Mouse (Mus musculus): Measurements from ENCODE around the gene Pstpip1. TPM values are rescaled to one million over a fixed set of nuclear protein-coding genes. Genes with fewer than 3 reads are reported as not detected.
A peak's percentile ranks its signal among the peaks of the same experiment; 100 is the strongest.

The Pstpip1 gene
- 1 to 10 TPM; 2.9 to 3.5 TPM for total RNA-seq (2021)
- long read RNA-seq, experiment 1, partial matches to known transcripts = 0 of 5 reads
- long read RNA-seq, experiment 1, other reads (novel, unspliced or antisense) = 3 of 5 reads
- long read RNA-seq, experiment 2, partial matches to known transcripts = 1 of 3 reads
- long read RNA-seq, experiment 2, other reads (novel, unspliced or antisense) = 1 of 3 reads

GRCm38 (mm10) chr9:56089778-56090520 lies at the start of gene Pstpip1:
Pstpip1 (plus strand) TSS chr9:56089962.
- peak; percentile 70 to 72 for DNase-seq (ENCODE audit: low spot score in 2 of 2)

- DNase-seq (ENCODE audit: low spot score in 2 of 2) = peak; percentile 96
Measured at GRCm38 (mm10) chr9:56041372-56042180, 48.2 kb upstream of the Pstpip1 start, which contains the start of gene Rcn2. Rcn2 (plus strand) TSS chr9:56041845.

- no peak for DNase-seq (ENCODE audit: low spot score in 2 of 2)
Measured at GRCm38 (mm10) chr9:56042181-56042621, 47.6 kb upstream of the Pstpip1 start.

GRCm38 (mm10) chr9:56053796-56054195 lies 36.0 kb upstream of the Pstpip1 start:
- DNase-seq (ENCODE audit: low spot score in 2 of 2) = peak in 1 of 2 experiments; percentile 44

GRCm38 (mm10) chr9:56056147-56056546 lies 33.6 kb upstream of the Pstpip1 start:
- no peak for DNase-seq (ENCODE audit: low spot score in 2 of 2)

GRCm38 (mm10) chr9:56062336-56062735 lies 27.4 kb upstream of the Pstpip1 start:
- DNase-seq (ENCODE audit: low spot score in 2 of 2) = no peak

- no peak for DNase-seq (ENCODE audit: low spot score in 2 of 2)
Measured at GRCm38 (mm10) chr9:56065011-56065410, 24.8 kb upstream of the Pstpip1 start.

- DNase-seq (ENCODE audit: low spot score in 2 of 2) = no peak
Measured at GRCm38 (mm10) chr9:56067964-56068363, 21.8 kb upstream of the Pstpip1 start.

- DNase-seq (ENCODE audit: low spot score in 2 of 2) = no peak
Measured at GRCm38 (mm10) chr9:56068630-56069029, 21.1 kb upstream of the Pstpip1 start.

- no peak for DNase-seq (ENCODE audit: low spot score in 2 of 2)
Measured at GRCm38 (mm10) chr9:56072861-56073260, 16.9 kb upstream of the Pstpip1 start.

GRCm38 (mm10) chr9:56074863-56075262 lies 14.9 kb upstream of the Pstpip1 start:
- no peak for DNase-seq (ENCODE audit: low spot score in 2 of 2)

- peak; percentile 64 to 85 for DNase-seq (ENCODE audit: low spot score in 2 of 2)
Measured at GRCm38 (mm10) chr9:56075264-56075663, 14.5 kb upstream of the Pstpip1 start.

GRCm38 (mm10) chr9:56075901-56076620 lies 13.7 kb upstream of the Pstpip1 start:
- no peak for DNase-seq (ENCODE audit: low spot score in 2 of 2)

- no peak for DNase-seq (ENCODE audit: low spot score in 2 of 2)
Measured at GRCm38 (mm10) chr9:56079587-56079986, 10.2 kb upstream of the Pstpip1 start.

GRCm38 (mm10) chr9:56086524-56086923 lies 3.2 kb upstream of the Pstpip1 start:
- no peak for DNase-seq (ENCODE audit: low spot score in 2 of 2)

GRCm38 (mm10) chr9:56090546-56091225 lies 924 bp downstream of the Pstpip1 start:
- no peak for DNase-seq (ENCODE audit: low spot score in 2 of 2)

GRCm38 (mm10) chr9:56092102-56092501 lies 2.3 kb downstream of the Pstpip1 start:
- peak in 1 of 2 experiments; percentile 14 for DNase-seq (ENCODE audit: low spot score in 2 of 2)

- DNase-seq (ENCODE audit: low spot score in 2 of 2) = no peak
Measured at GRCm38 (mm10) chr9:56097584-56098298, 8.0 kb downstream of the Pstpip1 start.

GRCm38 (mm10) chr9:56100041-56100522 lies 10.3 kb downstream of the Pstpip1 start:
- no peak for DNase-seq (ENCODE audit: low spot score in 2 of 2)

GRCm38 (mm10) chr9:56101022-56101421 lies 11.3 kb downstream of the Pstpip1 start:
- no peak for DNase-seq (ENCODE audit: low spot score in 2 of 2)

All from layer of hippocampus, postnatal 14 days (tissue).